Mouse (Mus musculus): ENCODE results near the gene Pon2.

Pon2 gene

DNA sequence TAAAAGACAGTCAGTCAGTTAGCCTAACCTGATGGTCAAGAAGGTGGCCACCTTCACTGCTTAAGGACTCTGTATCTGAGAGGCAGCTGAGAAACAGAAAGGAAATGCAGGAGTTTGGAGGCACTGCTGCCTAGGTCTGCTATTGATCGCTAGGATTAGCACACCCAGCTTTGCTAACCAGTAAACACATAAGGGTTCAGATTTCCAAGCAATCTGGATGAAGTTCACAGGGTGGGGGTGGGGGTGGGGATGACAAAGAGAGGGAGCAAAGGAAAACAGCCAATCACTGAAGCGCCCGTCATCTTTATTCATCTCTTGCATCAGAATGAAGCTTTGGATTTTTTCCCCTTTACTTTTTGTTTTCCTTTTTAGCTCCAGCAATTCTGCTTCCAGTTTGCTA, 76.2 kb downstream of the Pon2 start:
- DNase-seq: peak; percentile 36

DNA sequence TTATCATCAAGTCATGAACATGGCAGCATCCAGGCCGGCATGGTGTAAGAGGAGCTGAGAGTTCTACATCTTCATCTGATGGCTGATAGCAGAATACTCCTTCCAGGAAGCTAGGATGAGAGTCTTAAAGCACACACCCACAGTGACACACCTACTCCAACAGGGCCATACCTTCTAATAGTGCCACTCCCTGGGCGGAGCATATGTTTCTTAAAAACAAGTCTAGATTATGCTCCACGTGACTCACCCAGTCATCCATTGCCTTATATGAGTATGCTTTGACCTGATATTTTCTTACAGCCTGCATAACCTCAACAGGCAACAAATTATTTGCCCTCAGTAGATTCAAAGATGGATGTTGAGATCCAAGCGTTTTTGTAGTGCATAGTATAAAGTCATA, 80.1 kb downstream of the Pon2 start:
- peak; percentile 48 for DNase-seq
